Mouse (Mus musculus) heart, embryonic 10.5 days (tissue): ENCODE measurements around the gene S100z. TPM values are rescaled to one million over a fixed set of nuclear protein-coding genes. Genes with fewer than 3 reads are reported as not detected.
A peak's percentile ranks its signal among the peaks of the same experiment; 100 is the strongest.

ENCODE experiments used
- DNase-seq: peaks from one replicate; pipeline ENCODE4 v3.0.0-alpha.2; 2017; ENCODE audit warnings: low spot score
- H3K27ac ChIP-seq: fragments of 300-500 bp; sonication (generic); 2 replicates; pipeline ENCODE4 v1.5.1; 2016; ENCODE audit warnings: mild to moderate bottlenecking
- H3K27me3 ChIP-seq: fragments of 300-500 bp; sonication (generic); 2 replicates; pipeline ENCODE4 v1.6.1; 2016; ENCODE audit warnings: mild to moderate bottlenecking; ENCODE audit not compliant: poor library complexity, insufficient read depth, severe bottlenecking
- H3K36me3 ChIP-seq: fragments of 300-500 bp; sonication (generic); 2 replicates; pipeline ENCODE4 v1.6.1; 2016; ENCODE audit warnings: mild to moderate bottlenecking, moderate library complexity
- H3K4me1 ChIP-seq: fragments of 300-500 bp; sonication (generic); 2 replicates; pipeline ENCODE4 v1.6.1; 2016; ENCODE audit warnings: mild to moderate bottlenecking
- H3K4me3 ChIP-seq: fragments of 300-500 bp; sonication (generic); 2 replicates; pipeline ENCODE4 v1.5.1; 2016; ENCODE audit warnings: mild to moderate bottlenecking, moderate library complexity
- H3K9me3 ChIP-seq: fragments of 300-500 bp; sonication (generic); 2 replicates; pipeline ENCODE4 v1.6.1; 2016; ENCODE audit warnings: mild to moderate bottlenecking, moderate library complexity
- WGBS: fragments of 180-500 bp; shearing (Covaris S2); methylation state at CpG from one replicate; pipeline ENCODE4 v1.1.7; 2016; 5-methylcytosine and 5-hydroxymethylcytosine counted together
- polyA plus RNA-seq: library from polyadenylated mRNA; unstranded; fragments of >200 nt; fragmentation: Nextera tagmentation; extraction: Ambion mirVana; gene quantifications from 2 replicates; pipeline ENCODE4 v1.2.1, GENCODE M21; 2016

The S100z gene
- polyA plus RNA-seq, 1 experiment from 2014 or later = not detected

DNA sequence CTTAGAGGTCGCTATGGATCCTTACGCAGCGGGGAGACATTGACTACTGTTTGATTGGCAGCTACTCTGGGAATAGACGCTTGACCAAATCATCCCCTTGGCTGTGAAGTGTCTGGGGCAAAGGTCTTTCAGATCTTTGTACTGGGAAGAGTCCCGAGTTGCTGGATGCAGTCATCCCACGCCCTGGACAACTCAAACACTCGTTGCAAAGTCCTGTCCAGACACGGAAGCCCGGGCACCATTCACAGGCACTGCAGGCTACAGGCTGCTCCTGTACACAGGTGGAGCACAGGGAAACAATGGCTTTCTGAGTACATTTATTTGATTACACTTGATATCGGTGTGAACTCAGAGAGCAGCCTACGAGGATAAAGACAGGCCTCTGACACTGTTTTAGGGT, 12.8 kb upstream of the S100z start:
- H3K9me3 ChIP-seq = no peaks in the 10 kb centered on the region
- H3K27me3 ChIP-seq = no peaks in the 10 kb centered on the region
- H3K36me3 ChIP-seq = no peaks in the 10 kb centered on the region
- H3K4me3 ChIP-seq = no peak overlapping the region
- 66% methylated on average over 11 of the region's 11 CpGs for WGBS
- no peak overlapping the region for H3K27ac ChIP-seq
- no peak for DNase-seq
- H3K4me1 ChIP-seq = peaks cover 28% of the 10 kb centered on the region

DNA sequence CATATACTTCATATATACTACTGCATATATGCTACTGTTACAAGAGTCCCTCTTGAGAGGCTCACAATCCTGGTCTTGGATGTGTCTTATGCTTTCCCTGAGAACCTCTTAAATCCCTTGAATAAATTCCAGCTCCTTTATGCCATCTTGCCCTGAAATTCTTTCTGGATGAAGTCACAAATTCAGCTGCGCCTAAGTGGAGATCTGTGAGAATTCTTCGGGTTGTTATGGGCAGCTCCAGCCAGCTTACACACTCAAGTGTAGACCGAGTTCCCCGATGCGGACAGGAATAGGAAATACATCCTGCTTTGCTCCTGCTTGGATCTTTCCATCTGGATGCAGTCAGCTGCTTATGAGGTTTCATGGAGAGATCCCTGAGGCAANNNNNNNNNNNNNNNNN, 6.1 kb upstream of the S100z start:
- Histone ChIP-seq H3K4me1 (0 out of 2 replicates have a peak, but pooled peaks cover 2% of the 10 kb centered on the region), H3K4me3 (no peak overlapping the region), H3K27ac (peak overlapping the region; percentile 42; the same call in 1 of the 2 replicates), H3K27me3 (peaks cover 25% of the 10 kb centered on the region; the same call in 1 of the 2 replicates), H3K36me3 (no peaks in the 10 kb centered on the region), H3K9me3 (no peaks in the 10 kb centered on the region)
- DNase-seq = no peak
- WGBS = 38% methylated on average over 5 of the region's 5 CpGs

DNA sequence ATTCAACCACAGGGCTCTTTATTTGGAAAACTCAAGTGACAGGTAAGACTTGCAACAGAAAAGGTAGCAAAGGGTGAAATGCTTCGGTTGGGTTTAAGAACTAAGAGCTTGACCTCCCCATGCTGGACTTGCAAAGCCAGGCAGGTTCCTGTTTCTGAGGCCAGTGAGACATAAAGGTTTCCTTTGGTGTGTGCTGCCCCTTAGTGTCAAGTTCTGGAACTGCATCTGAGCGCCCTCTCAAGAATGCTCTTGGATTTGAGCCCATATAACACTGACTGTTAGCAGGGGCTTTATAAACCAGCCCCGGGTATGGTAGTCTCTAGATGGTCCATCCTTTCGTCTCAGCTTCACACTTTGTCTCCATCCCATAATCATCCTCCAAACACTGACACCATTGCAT, 2.9 kb upstream of the S100z start:
- Histone ChIP-seq H3K27ac (no peak overlapping the region), H3K4me3 (no peak overlapping the region), H3K36me3 (no peaks in the 10 kb centered on the region), H3K9me3 (no peaks in the 10 kb centered on the region), H3K27me3 (peaks cover 32% of the 10 kb centered on the region; the same call in 1 of the 2 replicates), H3K4me1 (0 out of 2 replicates have a peak, but pooled peaks cover 2% of the 10 kb centered on the region)
- DNase-seq = peak; percentile 81
- 19% methylated on average over 4 of the region's 4 CpGs for WGBS

DNA sequence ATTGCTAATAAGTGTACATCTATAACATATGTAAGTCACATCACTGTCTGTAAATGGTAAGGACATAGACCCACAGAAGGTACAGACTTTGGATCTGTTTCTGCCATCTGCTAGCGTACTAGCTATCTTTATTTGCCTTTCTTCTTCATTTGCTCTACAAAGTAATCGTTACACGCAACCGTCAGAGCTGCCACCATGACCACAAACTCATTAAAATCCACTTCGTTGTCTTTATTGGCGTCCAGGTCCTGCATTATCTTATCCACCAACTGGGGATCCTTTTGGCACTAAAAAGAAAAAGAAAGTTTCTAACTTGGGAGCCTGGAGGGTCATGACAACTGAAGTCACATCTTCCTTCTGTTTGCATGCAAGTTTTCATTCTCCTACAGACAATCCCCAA, 1.3 kb downstream of the S100z start:
- Histone ChIP-seq H3K36me3 (no peaks in the 10 kb centered on the region), H3K27me3 (peaks cover 23% of the 10 kb centered on the region; the same call in 1 of the 2 replicates), H3K27ac (no peak overlapping the region), H3K4me3 (no peak overlapping the region), H3K9me3 (no peaks in the 10 kb centered on the region), H3K4me1 (peaks cover 9% of the 10 kb centered on the region; the same call in 1 of the 2 replicates)
- DNase-seq = no peak
- 76% methylated on average over 6 of the region's 6 CpGs for WGBS

DNA sequence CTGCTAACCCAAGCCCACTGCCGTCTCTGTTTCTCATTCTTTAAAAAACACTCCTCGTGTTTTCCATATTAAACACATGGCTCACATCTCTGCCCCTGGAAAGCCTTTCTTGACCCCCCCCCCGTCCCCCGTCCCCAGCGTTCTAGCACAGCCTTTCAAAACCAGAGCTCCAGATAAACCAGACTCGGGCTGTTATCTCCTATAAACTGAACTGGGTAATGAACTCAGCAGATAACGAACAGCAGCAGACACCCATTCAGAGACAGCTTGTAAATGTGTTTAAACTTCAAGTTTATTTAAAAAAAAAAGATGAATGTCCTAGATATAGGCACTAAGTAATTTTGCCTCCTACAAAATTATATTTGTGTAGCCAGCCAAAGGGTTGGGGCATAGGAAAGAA, 3.4 kb downstream of the S100z start:
- Histone ChIP-seq H3K4me3 (no peak overlapping the region), H3K27me3 (peaks cover 12% of the 10 kb centered on the region; the same call in 1 of the 2 replicates), H3K36me3 (no peaks in the 10 kb centered on the region), H3K4me1 (peaks cover 6% of the 10 kb centered on the region; the same call in 1 of the 2 replicates), H3K27ac (no peak overlapping the region), H3K9me3 (no peaks in the 10 kb centered on the region)
- 16% methylated on average over 7 of the region's 7 CpGs for WGBS
- no peak for DNase-seq

DNA sequence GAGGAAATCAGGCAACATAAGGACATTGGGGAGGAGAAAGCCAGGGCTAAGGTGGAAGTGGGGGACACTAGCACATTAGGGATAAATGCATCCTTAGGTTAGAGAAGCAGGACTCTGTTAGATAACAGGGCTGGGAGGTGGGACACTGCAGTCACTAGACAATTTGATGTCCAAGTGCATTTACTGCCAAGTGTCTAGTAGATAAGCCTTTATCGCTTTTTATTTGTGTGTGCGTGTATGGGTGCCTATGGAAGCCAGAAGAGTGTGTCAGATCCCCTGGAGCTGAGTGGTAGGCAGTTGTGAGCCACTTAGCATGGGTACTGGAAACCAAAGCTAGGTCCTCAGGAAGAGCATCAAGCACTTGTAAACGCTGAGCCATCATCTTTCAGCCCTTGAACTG, 4.2 kb downstream of the S100z start:
- Histone ChIP-seq H3K4me3 (no peak overlapping the region), H3K4me1 (peaks cover 6% of the 10 kb centered on the region; the same call in 1 of the 2 replicates), H3K27ac (no peak overlapping the region), H3K27me3 (0 out of 2 replicates have a peak, but pooled peaks cover 6% of the 10 kb centered on the region), H3K9me3 (no peaks in the 10 kb centered on the region), H3K36me3 (no peaks in the 10 kb centered on the region)
- 67% methylated on average over 3 of the region's 3 CpGs for WGBS
- no peak for DNase-seq

DNA sequence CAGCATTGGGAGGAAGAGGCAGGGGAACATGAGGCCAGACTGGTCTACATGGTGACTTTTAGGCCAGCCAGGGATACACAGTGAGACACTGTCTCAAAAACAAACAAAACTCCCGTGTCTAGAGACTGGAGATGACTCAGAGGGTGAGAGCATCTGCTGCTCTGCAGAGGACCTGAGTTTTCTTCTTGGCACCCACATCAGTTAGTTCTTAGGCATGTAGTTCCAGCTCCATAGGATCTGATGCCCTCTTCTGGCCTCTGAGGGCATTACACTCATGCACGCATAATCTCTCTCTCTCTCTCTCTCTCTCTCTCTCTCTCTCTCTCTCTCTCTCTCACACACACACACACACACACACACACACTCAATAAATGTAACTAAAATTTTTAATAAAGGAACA, 7.6 kb downstream of the S100z start:
- Histone ChIP-seq H3K4me3 (no peak overlapping the region), H3K9me3 (no peaks in the 10 kb centered on the region), H3K36me3 (no peaks in the 10 kb centered on the region), H3K27ac (no peak overlapping the region), H3K27me3 (no peaks in the 10 kb centered on the region), H3K4me1 (peaks cover 6% of the 10 kb centered on the region)
- WGBS = 71% methylated on average over 2 of the region's 2 CpGs
- DNase-seq = no peak

DNA sequence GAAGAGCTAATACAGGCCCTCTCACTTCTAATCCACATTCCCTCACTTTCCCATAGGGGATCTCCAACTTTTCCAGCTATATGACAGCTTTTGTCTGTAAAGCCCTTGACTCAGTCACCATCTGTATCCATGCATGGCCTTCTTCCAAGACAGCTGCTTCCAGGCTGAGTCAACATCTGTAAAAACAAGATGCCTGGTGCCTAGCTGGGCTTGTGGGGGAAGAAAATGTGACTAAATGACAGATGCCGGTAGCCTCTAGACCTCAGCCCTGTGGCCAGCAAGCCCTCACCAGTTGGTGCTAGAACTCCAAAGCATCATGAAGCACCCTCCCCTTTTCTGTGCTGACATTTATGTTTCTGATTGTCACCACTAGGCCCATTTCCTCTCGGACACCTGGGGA, 27.0 kb downstream of the S100z start:
- Histone ChIP-seq H3K4me3 (no peak overlapping the region), H3K27ac (no peak overlapping the region), H3K36me3 (no peaks in the 10 kb centered on the region), H3K27me3 (peaks cover 3% of the 10 kb centered on the region), H3K9me3 (no peaks in the 10 kb centered on the region), H3K4me1 (no peaks in the 10 kb centered on the region)
- no peak for DNase-seq
- WGBS = 62% methylated on average over 2 of the region's 2 CpGs

DNA sequence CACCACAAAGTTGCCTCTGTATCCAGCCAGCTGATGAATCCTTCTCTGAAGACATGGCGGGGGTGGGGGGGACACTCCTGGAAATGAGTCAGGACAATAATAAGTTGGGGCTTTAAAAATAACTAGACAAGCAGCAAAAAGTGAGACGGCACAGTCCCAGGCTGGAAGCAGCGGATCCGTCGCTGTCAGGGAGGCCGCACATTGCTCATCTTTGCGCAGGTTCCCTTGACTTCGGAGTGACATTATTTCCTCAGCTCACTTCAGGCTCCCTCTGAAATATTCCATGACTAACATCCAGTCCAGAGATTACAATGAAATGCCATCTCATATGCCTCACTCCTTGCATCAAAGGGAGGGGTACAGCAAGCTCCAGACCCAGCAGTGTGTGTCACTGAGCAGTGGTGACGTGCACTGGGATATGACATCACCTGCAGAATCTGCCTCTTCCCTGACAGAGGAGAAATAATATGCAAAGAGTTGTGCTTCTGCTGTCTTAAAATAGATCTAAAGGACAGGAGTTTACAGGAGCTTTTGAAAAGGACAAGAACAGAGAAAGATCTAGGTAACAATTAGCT, 27.8 kb downstream of the S100z start:
- 83% methylated on average over 9 of the region's 9 CpGs for WGBS

DNA sequence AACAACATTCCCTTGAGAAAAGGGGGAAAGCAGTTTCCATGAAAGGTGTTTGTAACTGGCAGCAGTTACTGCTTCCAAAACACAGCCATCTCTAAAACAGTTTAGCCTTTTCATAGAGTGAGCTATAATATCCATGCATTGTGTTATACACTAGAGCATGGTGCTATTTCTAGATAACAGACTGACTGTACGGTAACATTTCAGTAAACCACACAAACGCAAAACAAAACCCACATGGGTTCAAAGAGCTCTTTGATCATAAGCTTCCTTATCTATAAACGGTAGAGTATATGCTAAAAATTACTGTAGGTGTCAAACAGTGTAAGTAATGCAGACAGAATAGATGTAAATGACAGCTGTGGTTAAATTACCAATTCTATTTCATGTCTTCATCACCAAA, 28.8 kb downstream of the S100z start:
- DNase-seq = no peak
- H3K27ac ChIP-seq = no peak overlapping the region
- no peaks in the 10 kb centered on the region for H3K9me3 ChIP-seq
- no peak overlapping the region for H3K4me3 ChIP-seq
- no peaks in the 10 kb centered on the region for H3K36me3 ChIP-seq
- peaks cover 21% of the 10 kb centered on the region for H3K27me3 ChIP-seq
- peaks cover under 1% of the 10 kb centered on the region; the same call in 1 of the 2 replicates for H3K4me1 ChIP-seq
- WGBS = 71% methylated on average over 3 of the region's 3 CpGs

More for the DNA sequence above, 27.8 kb downstream of the S100z start:
- Histone ChIP-seq H3K36me3 (no peaks in the 10 kb centered on the region), H3K4me3 (no peak overlapping the region), H3K4me1 (no peaks in the 10 kb centered on the region), H3K9me3 (no peaks in the 10 kb centered on the region), H3K27ac (no peak overlapping the region), H3K27me3 (peaks cover 11% of the 10 kb centered on the region)
- DNase-seq = no peak

DNA sequence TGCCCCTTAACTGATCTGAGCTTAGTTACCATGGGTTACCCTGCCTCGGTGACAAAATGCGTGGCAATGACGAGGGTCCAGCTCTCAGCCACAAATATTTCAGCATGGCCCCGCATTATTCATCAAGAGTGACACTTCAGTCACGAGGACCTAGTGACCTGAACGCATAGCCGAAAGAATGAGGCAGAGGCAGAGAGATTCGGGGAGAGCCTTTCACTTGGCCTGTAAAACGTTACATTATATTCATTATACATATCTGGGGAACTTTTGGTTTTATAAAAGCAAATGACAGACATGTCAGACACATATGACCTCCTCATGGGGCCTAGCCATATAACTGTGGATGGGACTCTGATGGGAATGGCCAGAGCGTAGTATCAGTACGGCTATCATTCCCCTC, 33.7 kb downstream of the S100z start, which contains the start of gene Crhbp:
Gene Crhbp (minus strand): TSS at position 101 of the 400 bp plus-strand sequence.
- peaks cover 16% of the 10 kb centered on the region for H3K4me1 ChIP-seq
- no peaks in the 10 kb centered on the region for H3K36me3 ChIP-seq
- DNase-seq = no peak
- peak within 1 kb of the TSS; percentile 44; the same call in 1 of the 2 replicates for H3K27ac ChIP-seq
- no peaks in the 10 kb centered on the region for H3K9me3 ChIP-seq
- peak within 1 kb of the TSS; percentile 61 for H3K4me3 ChIP-seq
- peaks cover 54% of the 10 kb centered on the region for H3K27me3 ChIP-seq
- 61% methylated on average over 11 of the region's 11 CpGs for WGBS

DNA sequence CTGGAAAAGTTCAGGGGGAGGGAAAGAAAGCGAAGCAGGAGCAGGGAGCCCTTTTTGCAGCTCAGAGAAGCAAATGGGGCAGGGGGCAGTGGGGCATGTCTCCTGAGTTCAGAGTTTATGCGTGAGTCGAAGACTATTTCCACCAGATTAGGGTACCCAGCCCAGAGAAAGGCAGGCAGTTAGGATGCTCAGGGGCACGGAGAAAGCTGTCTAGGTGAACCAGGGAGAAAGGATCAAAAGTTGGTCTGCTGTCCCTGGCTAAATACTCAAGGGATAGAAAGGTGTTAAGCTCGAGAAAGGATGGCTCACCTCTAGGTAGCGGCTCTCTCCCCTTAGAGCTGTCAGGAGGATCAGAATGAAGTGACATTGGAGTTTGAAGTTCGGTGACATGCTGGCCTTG, 34.2 kb downstream of the S100z start:
- DNase-seq = no peak

DNA sequence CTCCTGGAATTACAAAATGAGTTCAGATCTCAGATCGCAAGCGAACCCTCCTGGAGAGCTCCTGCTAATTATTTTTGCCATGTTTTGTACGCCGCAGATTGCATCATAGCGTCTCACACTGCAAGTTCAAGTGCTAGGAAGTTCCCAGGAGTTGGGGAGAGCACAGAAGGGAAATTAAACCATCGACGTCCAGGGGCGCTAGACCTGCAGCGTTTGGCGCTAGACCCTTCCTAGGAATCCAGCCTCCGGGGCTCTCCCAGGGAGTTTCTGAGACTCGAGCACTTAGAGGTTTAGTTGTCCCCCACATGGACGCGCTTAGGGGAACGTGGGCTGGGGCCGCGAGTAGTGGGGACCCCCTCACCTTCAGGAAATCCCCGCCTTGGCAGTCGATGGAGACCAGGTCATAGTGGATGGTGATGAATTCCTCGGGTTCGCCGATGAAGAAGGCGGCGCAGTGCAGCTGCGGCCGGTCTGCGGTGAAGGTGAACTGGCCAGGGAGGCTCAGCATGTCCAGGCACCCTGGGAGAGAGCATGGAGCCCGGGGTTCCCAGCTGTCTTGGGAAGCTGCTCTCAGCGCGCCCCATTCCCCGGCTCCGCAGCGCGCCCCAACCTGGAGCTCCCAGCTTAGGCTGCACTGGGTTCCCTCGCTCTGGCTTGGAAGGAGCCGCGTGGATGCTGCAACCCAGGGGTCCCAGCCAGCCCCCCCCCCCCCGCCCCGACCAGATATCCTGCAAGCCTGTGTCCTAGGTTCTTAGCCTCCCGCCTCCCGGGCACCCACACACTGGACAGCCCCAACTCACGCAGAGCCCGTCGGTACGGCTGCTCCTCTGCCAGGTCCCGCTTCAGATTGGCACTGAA, 34.9 kb downstream of the S100z start:
- WGBS = 1% methylated on average over 44 of the region's 46 CpGs
- Histone ChIP-seq H3K27ac (peak overlapping the region; percentile 44), H3K9me3 (no peaks in the 10 kb centered on the region), H3K4me3 (peak overlapping the region; percentile 61), H3K4me1 (peaks cover 16% of the 10 kb centered on the region), H3K36me3 (no peaks in the 10 kb centered on the region), H3K27me3 (peaks cover 54% of the 10 kb centered on the region)
- peak; percentile 79 for DNase-seq

More for the DNA sequence above, 34.2 kb downstream of the S100z start:
- no peaks in the 10 kb centered on the region for H3K36me3 ChIP-seq
- H3K4me1 ChIP-seq = peaks cover 16% of the 10 kb centered on the region
- H3K27me3 ChIP-seq = peaks cover 54% of the 10 kb centered on the region
- peak overlapping the region; percentile 44; the same call in 1 of the 2 replicates for H3K27ac ChIP-seq
- H3K9me3 ChIP-seq = no peaks in the 10 kb centered on the region
- WGBS = 10% methylated on average over 7 of the region's 7 CpGs
- peak overlapping the region; percentile 61 for H3K4me3 ChIP-seq
